Mouse (Mus musculus) intestine, embryonic 16.5 days (tissue): Measurements from ENCODE around the gene Uaca. TPM values are rescaled to one million over a fixed set of nuclear protein-coding genes. Genes with fewer than 3 reads are reported as not detected.
"Not testable (repeated sequence)": the region's sequence is repeated elsewhere in the genome, so short reads cannot be mapped to it uniquely, and the experiment has no call there.

ENCODE experiments used
- ATAC-seq: fragments of 200-750 bp; cut with Nextera tagmentation; 2 replicates; pipeline ENCODE4 v1.8.0; 2017; ENCODE audit warnings: moderate TSS enrichment, moderate library complexity
- H3K27ac ChIP-seq: fragments of 300-500 bp; sonication (generic); 2 replicates; pipeline ENCODE4 v1.5.1; 2014; ENCODE audit warnings: mild to moderate bottlenecking, low read length
- H3K27me3 ChIP-seq: fragments of 300-500 bp; sonication (generic); replicated peaks from 2 replicates; pipeline ENCODE4 v1.6.1; 2014; ENCODE audit warnings: low read length, control low read depth, mixed read lengths; ENCODE audit not compliant: control insufficient read depth, insufficient read depth
- H3K36me3 ChIP-seq: fragments of 300-500 bp; sonication (generic); 2 replicates; pipeline ENCODE4 v1.6.1; 2014; ENCODE audit warnings: low read length, control low read depth; ENCODE audit not compliant: control insufficient read depth, insufficient read depth
- H3K4me1 ChIP-seq: fragments of 300-500 bp; sonication (generic); 2 replicates; pipeline ENCODE4 v1.6.1; 2014; ENCODE audit warnings: low read length, control low read depth, mixed read lengths; ENCODE audit not compliant: control insufficient read depth, insufficient read depth
- H3K4me2 ChIP-seq: fragments of 300-500 bp; sonication (generic); 2 replicates; pipeline ENCODE4 v1.6.1; 2014; ENCODE audit warnings: low read depth, low read length, control low read depth
- H3K4me3 ChIP-seq: fragments of 300-500 bp; sonication (generic); 2 replicates; pipeline ENCODE4 v1.5.1; 2014; ENCODE audit warnings: mild to moderate bottlenecking, low read length
- H3K9ac ChIP-seq: fragments of 300-500 bp; sonication (generic); 2 replicates; pipeline ENCODE4 v1.6.1; 2014; ENCODE audit warnings: low read depth, low read length
- H3K9me3 ChIP-seq: fragments of 300-500 bp; sonication (generic); 2 replicates; pipeline ENCODE4 v1.6.1; 2016; ENCODE audit warnings: low read length, control low read depth; ENCODE audit not compliant: control insufficient read depth
- WGBS: fragments of 180-500 bp; shearing (Covaris S2); extraction: QIAGEN DNeasy Blood & Tissue Kit; methylation state at CpG from one replicate; pipeline ENCODE4 v1.1.7; 2014; 5-methylcytosine and 5-hydroxymethylcytosine counted together
- polyA plus RNA-seq: library from polyadenylated mRNA; unstranded; fragments of >200 nt; fragmentation: Nextera tagmentation; extraction: Ambion mirVana; gene quantifications from 2 replicates; pipeline ENCODE4 v1.2.1, GENCODE M21; 2015

The Uaca gene
- polyA plus RNA-seq, 1 experiment from 2014 or later = 56.8 TPM

- Histone ChIP-seq H3K27ac (peak overlapping the region; percentile 51; the same call in 1 of the 2 replicates), H3K9ac (no peak overlapping the region), H3K4me1 (peaks cover 28% of the 10 kb centered on the region), H3K4me2 (no peak overlapping the region), H3K9me3 (no peaks in the 10 kb centered on the region), H3K36me3 (0 out of 2 replicates have a peak, but pooled peaks cover 3% of the 10 kb centered on the region), H3K4me3 (no peak overlapping the region), H3K27me3 (no peaks in the 10 kb centered on the region)
- no peak for ATAC-seq
- WGBS = 81% methylated on average over 5 of the region's 5 CpGs
Observed at GRCm38 (mm10) chr9:60802341-60802740, 8.0 kb downstream of the Uaca start.

GRCm38 (mm10) chr9:60806021-60806420 is 11.7 kb downstream of the Uaca start:
- Histone ChIP-seq H3K36me3 (0 out of 2 replicates have a peak, but pooled peaks cover 3% of the 10 kb centered on the region), H3K4me1 (peaks cover 31% of the 10 kb centered on the region), H3K4me3 (no peak overlapping the region), H3K9ac (no peak overlapping the region), H3K4me2 (no peak overlapping the region), H3K9me3 (no peaks in the 10 kb centered on the region), H3K27me3 (no peaks in the 10 kb centered on the region), H3K27ac (no peak overlapping the region)
- ATAC-seq = no peak
- WGBS = 90% methylated on average over 2 of the region's 2 CpGs

GRCm38 (mm10) chr9:60807996-60808395 is 13.7 kb downstream of the Uaca start:
- no peak overlapping the region for H3K27ac ChIP-seq
- H3K36me3 ChIP-seq = 0 out of 2 replicates have a peak, but pooled peaks cover 3% of the 10 kb centered on the region
- H3K4me3 ChIP-seq = no peak overlapping the region
- no peak overlapping the region for H3K9ac ChIP-seq
- no peaks in the 10 kb centered on the region for H3K9me3 ChIP-seq
- no peaks in the 10 kb centered on the region for H3K27me3 ChIP-seq
- no peak overlapping the region for H3K4me2 ChIP-seq
- peaks cover 24% of the 10 kb centered on the region for H3K4me1 ChIP-seq
- no peak for ATAC-seq
- WGBS = 79% methylated on average over 5 of the region's 5 CpGs

DNA sequence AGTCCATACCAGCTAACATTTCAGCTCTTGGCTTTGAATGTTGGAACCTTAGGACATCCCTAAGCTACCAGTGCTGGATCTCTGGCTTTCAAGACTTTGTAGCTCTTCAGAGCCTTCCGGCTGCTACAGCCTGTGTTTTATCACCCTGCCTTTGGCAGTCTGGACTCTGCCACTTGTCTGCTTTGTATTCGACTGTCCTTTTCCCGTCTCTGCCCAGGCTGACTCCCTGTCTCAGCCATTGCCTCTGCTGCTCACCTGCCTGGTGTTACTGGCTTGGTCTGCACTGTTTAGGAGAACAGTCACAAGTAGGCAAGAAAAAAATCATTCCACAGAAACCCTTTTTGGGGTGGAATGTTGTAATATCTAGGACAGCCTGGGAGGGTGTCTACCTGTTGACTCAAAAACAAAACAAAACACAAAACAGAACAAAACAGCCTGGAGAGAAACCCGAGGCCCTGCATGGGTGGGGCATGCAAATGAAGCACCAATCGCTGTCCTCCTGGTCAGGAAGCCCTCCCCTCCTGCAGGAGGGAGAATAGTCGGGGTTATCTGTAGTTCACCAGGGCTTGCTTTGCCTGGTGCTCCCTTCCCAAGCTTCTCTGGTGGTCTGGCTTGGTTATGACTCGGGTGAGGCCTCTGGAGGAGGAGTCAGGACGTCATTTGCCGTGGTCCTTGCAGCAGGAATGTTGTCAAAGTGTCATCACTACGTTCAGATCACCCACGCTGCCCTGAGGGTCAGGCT is 19.0 kb downstream of the Uaca start:
- 3% methylated on average over 11 of the region's 11 CpGs for WGBS
- H3K4me3 ChIP-seq = peak overlapping the region; percentile 45
- H3K27me3 ChIP-seq = no peaks in the 10 kb centered on the region
- peak overlapping the region; percentile 39 for H3K9ac ChIP-seq
- peak overlapping the region; percentile 89 for H3K27ac ChIP-seq
- peak overlapping the region; percentile 57 for H3K4me2 ChIP-seq
- H3K36me3 ChIP-seq = no peaks in the 10 kb centered on the region
- peaks cover 30% of the 10 kb centered on the region for H3K4me1 ChIP-seq
- no peaks in the 10 kb centered on the region for H3K9me3 ChIP-seq
- ATAC-seq = peak; percentile 82

DNA sequence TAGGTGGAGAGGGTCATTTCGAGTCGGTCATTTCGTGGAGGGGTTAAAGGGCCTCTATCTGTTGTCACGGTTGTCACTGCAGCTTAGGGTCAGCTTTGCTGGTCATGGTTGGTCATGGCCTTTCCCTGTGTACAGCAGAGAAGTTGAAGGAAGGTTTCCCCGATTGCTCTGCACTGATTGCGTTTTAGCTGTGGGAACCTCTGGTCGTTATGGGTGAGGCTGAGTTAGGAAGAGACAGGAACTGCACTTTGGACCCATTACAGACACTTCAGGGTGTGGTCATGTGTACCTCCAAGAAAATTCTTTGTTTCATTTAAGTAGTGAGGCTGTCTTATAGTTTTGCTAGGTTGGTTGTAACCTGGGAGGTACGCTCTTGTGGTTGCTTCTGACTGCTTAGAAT is 21.2 kb downstream of the Uaca start:
- Histone ChIP-seq H3K4me3 (peak overlapping the region; percentile 21; the same call in 1 of the 2 replicates), H3K36me3 (no peaks in the 10 kb centered on the region), H3K4me2 (peak overlapping the region; percentile 37), H3K27me3 (no peaks in the 10 kb centered on the region), H3K27ac (peak overlapping the region; percentile 67), H3K9me3 (no peaks in the 10 kb centered on the region), H3K9ac (no peak overlapping the region), H3K4me1 (peaks cover 29% of the 10 kb centered on the region)
- 71% methylated on average over 8 of the region's 8 CpGs for WGBS
- ATAC-seq = peak; percentile 57

GRCm38 (mm10) chr9:60817585-60817984 is 23.2 kb downstream of the Uaca start:
- ATAC-seq = peak; percentile 55
- Histone ChIP-seq H3K9me3 (no peaks in the 10 kb centered on the region), H3K36me3 (no peaks in the 10 kb centered on the region), H3K27me3 (no peaks in the 10 kb centered on the region), H3K4me2 (peak overlapping the region; percentile 35; the same call in 1 of the 2 replicates), H3K27ac (peak overlapping the region; percentile 79), H3K9ac (no peak overlapping the region), H3K4me3 (0 out of 2 replicates have a peak overlapping the region, but pooled peaks have one; percentile 1), H3K4me1 (peaks cover 29% of the 10 kb centered on the region)
- WGBS = 73% methylated on average over 5 of the region's 5 CpGs

DNA sequence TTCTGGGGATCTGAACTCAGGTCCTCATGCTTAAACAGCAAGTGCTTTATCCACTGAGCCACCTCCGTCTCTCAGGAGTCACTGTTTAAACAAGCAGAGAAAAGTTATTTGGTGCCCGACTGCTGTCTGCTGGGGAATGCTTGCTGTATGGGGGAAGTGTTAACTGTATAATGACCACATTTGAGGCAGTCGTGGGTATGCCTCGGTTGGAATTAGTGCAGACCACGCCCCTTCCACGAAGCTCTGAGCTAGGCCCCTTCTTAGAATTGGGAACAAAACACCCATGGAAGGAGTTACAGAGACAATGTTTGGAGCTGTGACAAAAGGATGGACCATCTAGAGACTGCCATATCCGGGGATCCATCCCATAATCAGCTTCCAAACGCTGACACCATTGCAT is 24.2 kb downstream of the Uaca start:
- ATAC-seq, H3K4me2 ChIP-seq, H3K4me3 ChIP-seq, H3K36me3 ChIP-seq, H3K9me3 ChIP-seq, H3K27me3 ChIP-seq, H3K9ac ChIP-seq: not testable (repeated sequence)
- 40% methylated on average over 7 of the region's 8 CpGs for WGBS
- peak overlapping the region; percentile 59; the same call in 1 of the 2 replicates for H3K27ac ChIP-seq
- H3K4me1 ChIP-seq = peaks cover 19% of the 10 kb centered on the region

GRCm38 (mm10) chr9:60819340-60819739 is 25.0 kb downstream of the Uaca start:
- H3K9me3 ChIP-seq = no peaks in the 10 kb centered on the region
- ATAC-seq = no peak
- 25% methylated on average over 1 of the region's 1 CpGs for WGBS
- H3K36me3 ChIP-seq = 0 out of 2 replicates have a peak, but pooled peaks cover 3% of the 10 kb centered on the region
- no peak overlapping the region for H3K9ac ChIP-seq
- no peaks in the 10 kb centered on the region for H3K27me3 ChIP-seq
- no peak overlapping the region for H3K4me2 ChIP-seq
- H3K4me1 ChIP-seq = peaks cover 13% of the 10 kb centered on the region
- H3K27ac ChIP-seq = no peak overlapping the region
- no peak overlapping the region for H3K4me3 ChIP-seq

DNA sequence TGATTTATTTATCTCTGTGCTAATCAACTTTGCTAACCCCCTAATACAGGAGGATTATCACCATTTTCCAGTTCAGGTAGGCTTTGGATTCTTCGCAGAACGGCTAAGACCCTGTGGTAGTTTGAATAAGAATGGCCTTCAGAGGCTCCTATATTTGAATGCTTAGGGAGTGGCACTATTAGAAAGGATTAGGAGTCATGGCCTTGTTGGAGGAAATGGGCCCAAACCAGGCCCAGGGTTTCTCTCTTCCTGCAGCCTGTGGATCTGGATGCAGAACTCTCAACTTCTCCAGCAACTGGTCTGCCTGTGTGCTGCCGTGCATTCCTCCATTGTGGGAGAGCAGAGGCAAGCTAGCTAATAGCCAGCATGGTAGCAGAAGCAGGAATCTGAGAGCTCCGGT is 27.2 kb downstream of the Uaca start:
- WGBS = 84% methylated on average over 4 of the region's 4 CpGs
- no peak for ATAC-seq
- no peaks in the 10 kb centered on the region for H3K9me3 ChIP-seq

More for the DNA sequence above, 27.2 kb downstream of the Uaca start:
- no peak overlapping the region for H3K4me2 ChIP-seq
- peaks cover 9% of the 10 kb centered on the region for H3K4me1 ChIP-seq
- H3K9ac ChIP-seq = no peak overlapping the region
- H3K27me3 ChIP-seq = no peaks in the 10 kb centered on the region
- H3K4me3 ChIP-seq = no peak overlapping the region
- H3K36me3 ChIP-seq = 0 out of 2 replicates have a peak, but pooled peaks cover 3% of the 10 kb centered on the region
- no peak overlapping the region for H3K27ac ChIP-seq
